Mouse (Mus musculus): ENCODE results near the gene Ppdpf.

DNA sequence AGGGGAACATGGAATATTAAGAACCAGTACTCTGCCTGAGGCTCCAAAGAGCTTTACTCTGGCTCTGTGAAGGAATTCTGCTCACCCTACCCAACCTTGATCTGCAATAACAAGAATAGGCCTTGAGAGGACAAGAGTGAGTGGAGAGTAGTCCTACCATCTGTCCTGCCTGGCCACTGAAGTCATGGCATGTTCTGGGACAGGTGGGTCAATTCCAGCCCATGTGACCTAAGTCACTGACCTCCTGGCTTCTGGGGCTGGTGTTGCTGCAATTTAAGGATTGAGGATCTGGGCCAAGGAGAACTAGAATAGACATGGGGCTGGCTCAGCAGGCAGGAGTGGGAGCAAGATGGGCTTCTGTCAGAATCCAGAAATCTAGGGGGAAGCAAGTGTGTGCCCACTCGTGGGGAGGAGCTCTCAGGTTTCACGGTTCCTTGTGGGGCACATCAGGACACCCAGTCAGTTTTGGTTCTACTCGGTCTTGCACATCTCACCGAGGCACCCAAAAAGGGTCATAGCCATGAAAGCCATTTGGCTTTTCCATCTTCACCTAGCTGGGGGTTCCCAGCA is 40.0 kb upstream of the Ppdpf start:
- TF ChIP-seq CTCF (IDR thresholded peaks at IDR 0.05; ENCODE audit: borderline replicate concordance, insufficient read depth, low read length), result no peak
- no peak for TF ChIP-seq POLR2A (IDR thresholded peaks at IDR 0.05; ENCODE audit: low read depth, low read length)

Data from embryonic fibroblast, embryonic 13.5 days (primary cell).